In genomic region chr3:28346476-28346875, GRCm38 (mm10) we compare ENCODE assay signal across 19 mouse cellular contexts.
DNase-seq lines count a peak whose midpoint lies in the region; ATAC-seq lines count a peak whose summit lies in the region.
"Had no signal": no experiment of that assay in that cellular context is flagged by ENCODE, and none has a peak within 500 bp of the region (broad histone marks: within the 10 kb centered on the region; RNA-seq: fewer than 3 reads in every experiment).

No protein-coding gene starts in this region.

- DNase-seq in forebrain, embryonic 14.5 days (ENCODE audit: low spot score), result no peak
- DNase-seq in forebrain, embryonic 10.5 days (ENCODE audit: extremely low spot score, low spot score), result no peak
- DNase-seq in forebrain, embryonic 11.5 days (ENCODE audit: low spot score), result no peak
- DNase-seq in hindbrain, embryonic 10.5 days (ENCODE audit: low spot score), result no peak
- DNase-seq in left cerebral cortex, postnatal 4 days, result peak; percentile 53
- no peak for DNase-seq in left cerebral cortex, adult 9 months (ENCODE audit: low spot score in 2 of 2)
- DNase-seq: adrenal gland, adult 2 months; adrenal gland, postnatal 10 days; adrenal gland, postnatal 25 days; cerebellum, adult 11 months; cerebellum, adult 18-20 months; cerebellum, postnatal 36 days; embryo, embryonic 11 days had no signal

- intact Hi-C loops in left cerebral cortex, postnatal 4 days (cut with DNase I), result no loop called here

- no peak overlapping the region for H3K4me3 ChIP-seq in forebrain, embryonic 14.5 days (ENCODE audit: low read depth, low read length)
- no peak overlapping the region for H3K4me3 ChIP-seq in forebrain, embryonic 10.5 days
- no peak overlapping the region for H3K4me3 ChIP-seq in forebrain, embryonic 16.5 days (replicated peaks; ENCODE audit: low read length)
- no peak overlapping the region for H3K4me3 ChIP-seq in forebrain, embryonic 11.5 days (ENCODE audit: low read depth, low read length)
- no peak overlapping the region for H3K4me3 ChIP-seq in hindbrain, embryonic 15.5 days
- no peak overlapping the region for H3K4me3 ChIP-seq in hindbrain, embryonic 10.5 days
- H3K4me3 ChIP-seq: embryonic facial prominence, embryonic 13.5 days; embryonic facial prominence, embryonic 15.5 days; erythroblast, embryonic 14.5 days; forebrain, embryonic 12.5 days had no signal

- no peak overlapping the region for H3K4me2 ChIP-seq in forebrain, embryonic 14.5 days (ENCODE audit: low read length)
- H3K4me2 ChIP-seq in forebrain, embryonic 16.5 days (ENCODE audit: low read length), result no peak overlapping the region
- no peak overlapping the region for H3K4me2 ChIP-seq in forebrain, embryonic 11.5 days (ENCODE audit: low read depth, low read length, severe bottlenecking)
- no peak overlapping the region for H3K4me2 ChIP-seq in hindbrain, embryonic 15.5 days
- H3K4me2 ChIP-seq: embryonic facial prominence, embryonic 13.5 days; embryonic facial prominence, embryonic 15.5 days; forebrain, embryonic 12.5 days had no signal

- ATAC-seq in forebrain, embryonic 14.5 days, result no peak
- ATAC-seq in forebrain, embryonic 16.5 days, result no peak
- ATAC-seq in forebrain, embryonic 11.5 days (replicated peaks; ENCODE audit: low FRiP score), result no peak
- ATAC-seq in hindbrain, embryonic 15.5 days (ENCODE audit: low FRiP score, low read depth), result no peak

- H3K4me1 ChIP-seq in forebrain, embryonic 14.5 days (ENCODE audit: control insufficient read depth, insufficient read depth, low read length), result peaks cover 11% of the 10 kb centered on the region
- no peaks in the 10 kb centered on the region for H3K4me1 ChIP-seq in forebrain, embryonic 10.5 days
- peaks cover 33% of the 10 kb centered on the region for H3K4me1 ChIP-seq in forebrain, embryonic 16.5 days (replicated peaks; ENCODE audit: control insufficient read depth, insufficient read depth, low read length)
- H3K4me1 ChIP-seq in forebrain, embryonic 11.5 days (replicated peaks; ENCODE audit: control insufficient read depth, insufficient read depth, low read length), result no peaks in the 10 kb centered on the region
- H3K4me1 ChIP-seq in hindbrain, embryonic 15.5 days (replicated peaks), result peaks cover 26% of the 10 kb centered on the region
- H3K4me1 ChIP-seq in hindbrain, embryonic 10.5 days (replicated peaks), result no peaks in the 10 kb centered on the region
- H3K4me1 ChIP-seq: embryonic facial prominence, embryonic 13.5 days; embryonic facial prominence, embryonic 15.5 days; forebrain, embryonic 12.5 days had no signal

- H3K36me3 ChIP-seq in forebrain, embryonic 14.5 days (ENCODE audit: control insufficient read depth, insufficient read depth, low read length), result no peaks in the 10 kb centered on the region
- no peaks in the 10 kb centered on the region for H3K36me3 ChIP-seq in forebrain, embryonic 10.5 days (replicated peaks)
- H3K36me3 ChIP-seq in forebrain, embryonic 16.5 days (ENCODE audit: control insufficient read depth, insufficient read depth), result no peaks in the 10 kb centered on the region
- no peaks in the 10 kb centered on the region for H3K36me3 ChIP-seq in forebrain, embryonic 11.5 days (ENCODE audit: control insufficient read depth, insufficient read depth, low read length)
- no peaks in the 10 kb centered on the region for H3K36me3 ChIP-seq in hindbrain, embryonic 15.5 days
- H3K36me3 ChIP-seq in hindbrain, embryonic 10.5 days, result no peaks in the 10 kb centered on the region
- H3K36me3 ChIP-seq: embryonic facial prominence, embryonic 13.5 days; embryonic facial prominence, embryonic 15.5 days; forebrain, embryonic 12.5 days had no signal

- WGBS in forebrain, embryonic 14.5 days, result 80% methylated on average over 4 of the region's 4 CpGs
- WGBS in forebrain, embryonic 10.5 days, result 88% methylated on average over 4 of the region's 4 CpGs
- WGBS in forebrain, embryonic 16.5 days, result 64% methylated on average over 4 of the region's 4 CpGs
- 84% methylated on average over 4 of the region's 4 CpGs for WGBS in forebrain, embryonic 11.5 days
- WGBS in hindbrain, embryonic 15.5 days, result 78% methylated on average over 4 of the region's 4 CpGs
- WGBS in hindbrain, embryonic 10.5 days, result 80% methylated on average over 4 of the region's 4 CpGs

- peak overlapping the region; percentile 50; the same call in 1 of the 2 replicates for H3K27ac ChIP-seq in forebrain, embryonic 14.5 days (ENCODE audit: low read depth, low read length)
- H3K27ac ChIP-seq in forebrain, embryonic 10.5 days, result no peak overlapping the region
- peak overlapping the region; percentile 75 for H3K27ac ChIP-seq in forebrain, embryonic 16.5 days (ENCODE audit: low read length)
- H3K27ac ChIP-seq in forebrain, embryonic 11.5 days (ENCODE audit: low read depth, low read length), result no peak overlapping the region
- H3K27ac ChIP-seq in hindbrain, embryonic 15.5 days (replicated peaks), result peak overlapping the region; percentile 17; the same call in 1 of the 2 replicates
- H3K27ac ChIP-seq in hindbrain, embryonic 10.5 days, result no peak overlapping the region
- H3K27ac ChIP-seq: embryonic facial prominence, embryonic 13.5 days; embryonic facial prominence, embryonic 15.5 days; forebrain, embryonic 12.5 days had no signal

- no peak overlapping the region for H3K9ac ChIP-seq in forebrain, embryonic 14.5 days (ENCODE audit: low read length)
- H3K9ac ChIP-seq in forebrain, embryonic 16.5 days (replicated peaks; ENCODE audit: low read depth, low read length), result no peak overlapping the region
- no peak overlapping the region for H3K9ac ChIP-seq in forebrain, embryonic 11.5 days (ENCODE audit: low read length)
- no peak overlapping the region for H3K9ac ChIP-seq in hindbrain, embryonic 15.5 days
- H3K9ac ChIP-seq: embryonic facial prominence, embryonic 13.5 days; embryonic facial prominence, embryonic 15.5 days; forebrain, embryonic 12.5 days had no signal

- H3K9me3 ChIP-seq in forebrain, embryonic 14.5 days (replicated peaks; ENCODE audit: control insufficient read depth, low read length), result no peaks in the 10 kb centered on the region
- H3K9me3 ChIP-seq in forebrain, embryonic 10.5 days, result no peaks in the 10 kb centered on the region
- no peaks in the 10 kb centered on the region for H3K9me3 ChIP-seq in forebrain, embryonic 16.5 days (ENCODE audit: control insufficient read depth, low read length)
- no peaks in the 10 kb centered on the region for H3K9me3 ChIP-seq in forebrain, embryonic 11.5 days (ENCODE audit: control insufficient read depth, low read length)
- no peaks in the 10 kb centered on the region for H3K9me3 ChIP-seq in hindbrain, embryonic 15.5 days
- H3K9me3 ChIP-seq in hindbrain, embryonic 10.5 days, result no peaks in the 10 kb centered on the region
- H3K9me3 ChIP-seq: embryonic facial prominence, embryonic 13.5 days; embryonic facial prominence, embryonic 15.5 days; forebrain, embryonic 12.5 days had no signal

- H3K27me3 ChIP-seq in forebrain, embryonic 14.5 days (replicated peaks; ENCODE audit: control insufficient read depth, insufficient read depth, low read length), result no peaks in the 10 kb centered on the region
- no peaks in the 10 kb centered on the region for H3K27me3 ChIP-seq in forebrain, embryonic 10.5 days (ENCODE audit: poor library complexity, severe bottlenecking)
- no peaks in the 10 kb centered on the region for H3K27me3 ChIP-seq in forebrain, embryonic 16.5 days (replicated peaks; ENCODE audit: control insufficient read depth, insufficient read depth, low read length)
- H3K27me3 ChIP-seq in forebrain, embryonic 11.5 days (ENCODE audit: control insufficient read depth, insufficient read depth, low read length), result no peaks in the 10 kb centered on the region
- H3K27me3 ChIP-seq in hindbrain, embryonic 15.5 days, result no peaks in the 10 kb centered on the region
- H3K27me3 ChIP-seq in hindbrain, embryonic 10.5 days (ENCODE audit: insufficient read depth, poor library complexity, severe bottlenecking), result no peaks in the 10 kb centered on the region
- H3K27me3 ChIP-seq: embryonic facial prominence, embryonic 13.5 days; embryonic facial prominence, embryonic 15.5 days; forebrain, embryonic 12.5 days had no signal

Comparison
In these comparisons a context has a peak if more than half of its experiments do, and no peak if none do; other contexts are left out.
1. H3K27ac ChIP-seq: peak in forebrain, embryonic 14.5 days (single experiment), forebrain, embryonic 16.5 days (single experiment) and hindbrain, embryonic 15.5 days (single experiment); none in forebrain, embryonic 10.5 days (single experiment), forebrain, embryonic 11.5 days (single experiment) and hindbrain, embryonic 10.5 days (single experiment).